Mouse (Mus musculus) mature B cell (primary cell): ENCODE measurements around the gene Nt5c2.

Experiments used
- in situ Hi-C: fragments of 300-500 bp; cut with MboI; formaldehyde crosslinking; loops from 2 replicates; pipeline ENCODE4 v1.14.3; 2019

Nt5c2 gene

DNA sequence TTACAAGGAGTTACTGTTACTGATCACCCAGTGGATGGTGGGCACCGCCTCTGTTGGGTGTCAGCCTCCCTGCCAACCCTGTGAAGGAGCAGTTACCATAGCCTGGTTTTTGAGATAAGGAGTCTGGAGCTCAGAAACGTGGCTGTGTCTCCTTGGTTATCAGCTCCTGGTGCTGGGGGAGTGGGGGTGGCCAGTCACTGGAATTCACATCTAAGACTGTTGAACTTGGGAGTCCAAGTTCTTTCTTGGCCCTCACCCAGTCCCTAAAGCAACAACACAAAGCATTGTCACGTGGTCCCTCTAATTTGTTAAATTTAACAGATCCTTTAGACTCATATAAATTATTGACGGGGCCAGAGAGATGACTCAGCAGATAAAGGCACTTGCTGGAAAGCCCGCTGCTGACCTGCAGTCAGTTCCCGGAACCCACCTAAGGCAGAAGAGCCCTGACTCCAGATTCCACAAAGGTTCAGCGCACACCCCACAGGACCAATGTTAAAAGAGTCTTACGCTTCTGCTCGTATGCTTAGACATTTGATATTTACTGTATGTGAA lies 165.4 kb downstream of the Nt5c2 start:
- in situ Hi-C loops, result no loop called here

DNA sequence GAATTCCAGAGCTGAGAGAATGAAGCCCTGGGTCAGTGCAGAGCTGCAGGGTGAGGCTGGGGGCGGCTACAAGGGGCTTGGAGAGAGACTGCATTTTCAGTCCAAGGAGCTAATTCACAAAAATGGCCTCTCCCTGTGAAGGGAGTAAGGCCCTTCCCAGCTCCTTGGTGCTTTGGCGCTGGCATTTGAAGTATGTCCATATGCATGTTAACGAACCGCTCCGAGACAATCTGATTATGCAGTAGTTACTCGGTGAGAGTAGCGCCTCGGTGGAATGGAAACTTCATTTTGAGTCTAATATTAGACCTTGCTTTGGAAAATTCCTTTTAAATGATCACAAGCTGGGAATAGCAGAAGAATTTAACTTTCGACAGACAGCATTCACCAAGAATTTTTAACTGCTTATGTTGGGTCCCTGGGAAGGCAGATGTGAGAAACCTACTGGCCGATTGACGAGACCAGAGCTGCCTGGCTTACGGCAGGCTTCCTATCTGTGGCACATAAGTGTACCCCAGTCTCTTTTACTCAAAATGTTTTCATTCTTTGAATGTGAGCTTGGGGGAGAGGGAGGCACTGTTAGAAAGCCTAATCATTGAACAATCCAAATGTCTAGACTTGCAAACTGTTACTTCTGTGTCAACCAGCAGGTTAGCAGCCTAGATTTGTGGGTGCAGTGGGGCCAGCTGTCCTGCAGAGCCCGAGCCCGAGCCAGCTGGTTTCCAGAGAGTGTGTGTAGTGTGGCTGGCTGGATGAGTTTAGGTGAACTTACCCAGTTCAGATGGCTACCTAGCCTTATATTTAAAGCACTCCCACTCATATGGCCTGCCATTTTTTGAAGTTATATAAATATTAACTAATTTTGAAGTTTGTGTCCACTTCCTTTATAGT lies 166.3 kb downstream of the Nt5c2 start:
- in situ Hi-C loops, result no loop called here

- in situ Hi-C loops, result no loop called here
Observed at GRCm38 (mm10) chr19:46846459-46846858, 168.5 kb downstream of the Nt5c2 start.

DNA sequence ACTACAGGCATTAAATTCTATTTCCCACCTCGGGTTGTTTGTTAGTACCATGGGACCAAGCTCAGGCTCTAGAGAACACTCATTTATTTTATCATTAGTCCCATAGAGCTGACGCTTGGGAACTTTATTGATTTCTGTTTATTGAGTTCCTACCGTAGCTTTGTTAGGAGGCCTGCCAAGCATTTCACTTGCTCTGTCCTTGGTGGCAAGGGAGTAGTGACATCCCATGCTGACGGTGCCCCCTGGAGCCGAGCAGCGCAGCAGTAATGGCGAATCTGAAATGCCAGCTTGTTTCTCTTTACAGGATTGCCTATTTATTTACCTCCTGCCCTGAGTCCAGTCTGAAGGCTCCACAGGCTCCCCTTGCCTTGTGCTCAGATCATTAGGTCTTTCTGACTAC lies 168.9 kb downstream of the Nt5c2 start:
- in situ Hi-C loops, result no loop called here

DNA sequence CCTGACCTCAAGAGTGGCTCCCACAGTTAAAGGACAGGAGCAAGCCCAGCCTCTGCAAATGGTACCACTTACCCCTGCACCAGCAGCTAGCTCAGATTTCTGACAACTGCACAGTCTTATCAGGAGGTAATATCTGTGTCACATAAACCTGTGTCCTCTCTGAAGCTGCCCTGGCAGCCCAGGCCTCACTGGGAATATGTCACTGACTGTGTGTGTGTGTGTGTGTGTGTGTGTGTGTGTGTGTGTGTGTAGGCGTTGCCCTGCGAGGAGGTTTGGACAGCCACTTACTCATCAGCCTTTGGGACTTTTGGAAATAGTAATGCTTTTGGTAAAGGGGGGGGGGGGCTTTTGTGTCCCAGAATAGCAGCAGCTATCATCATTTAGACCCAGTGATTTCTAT lies 171.9 kb downstream of the Nt5c2 start:
- in situ Hi-C loops, result no loop called here

DNA sequence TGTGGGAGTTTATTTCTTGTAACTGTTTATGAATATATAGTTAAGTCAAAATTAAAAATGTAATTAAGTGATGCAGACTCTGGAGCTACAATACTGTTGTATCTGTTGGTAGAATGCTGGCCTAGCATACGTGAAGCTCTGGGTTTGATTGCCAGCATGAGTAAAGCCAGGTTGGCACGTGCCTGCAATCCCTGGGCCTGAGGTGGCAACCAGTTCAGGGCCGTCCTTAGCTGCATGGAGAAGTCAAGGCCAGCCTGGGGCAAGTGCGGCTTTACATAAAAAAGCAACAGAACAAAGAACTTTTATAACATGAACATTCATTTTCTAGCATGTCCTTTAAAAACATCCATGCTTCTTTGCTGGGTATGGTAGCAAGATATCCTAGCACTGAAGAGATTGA lies 173.9 kb downstream of the Nt5c2 start:
- in situ Hi-C loops, result no loop called here

DNA sequence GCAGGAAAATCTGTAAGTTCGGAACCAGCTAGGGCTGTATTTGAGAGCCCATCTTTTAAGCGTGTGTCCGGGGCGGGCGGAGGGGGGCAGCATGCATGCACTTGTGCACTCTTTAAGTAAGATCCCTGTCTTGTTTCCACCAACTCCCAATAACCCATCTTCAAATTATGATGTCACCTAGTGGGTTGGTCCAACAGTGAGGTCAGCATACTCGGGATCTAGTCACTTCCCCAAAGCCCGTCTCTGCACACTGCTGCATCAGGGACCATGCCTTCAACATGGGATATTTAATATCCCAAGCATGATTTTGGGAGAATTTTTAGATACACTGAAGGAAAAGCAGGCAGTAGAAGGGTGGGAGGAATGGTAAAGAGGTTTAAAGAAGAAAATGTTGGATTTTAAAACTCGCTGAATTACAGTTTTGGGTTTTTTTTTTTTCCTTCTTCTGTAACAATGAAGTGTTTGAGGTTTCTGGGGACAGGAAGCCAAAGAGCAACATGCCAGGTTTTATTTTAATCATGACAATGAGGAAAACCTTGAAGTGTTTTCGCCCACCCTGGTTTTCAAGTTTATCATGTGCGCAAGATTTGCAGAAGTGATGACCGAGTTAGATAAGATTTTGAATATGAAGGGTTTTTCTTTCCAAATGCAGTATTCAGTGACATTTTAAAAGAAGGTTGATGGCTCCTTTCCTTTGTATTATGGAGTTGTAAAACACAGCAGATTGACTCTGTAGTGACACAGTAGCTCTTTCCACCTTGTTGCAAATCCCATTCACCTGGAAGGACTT lies 177.5 kb downstream of the Nt5c2 start:
- in situ Hi-C loops, result no loop called here

- in situ Hi-C loops, result no loop called here
Observed at GRCm38 (mm10) chr19:46836085-46836484, 178.9 kb downstream of the Nt5c2 start.

DNA sequence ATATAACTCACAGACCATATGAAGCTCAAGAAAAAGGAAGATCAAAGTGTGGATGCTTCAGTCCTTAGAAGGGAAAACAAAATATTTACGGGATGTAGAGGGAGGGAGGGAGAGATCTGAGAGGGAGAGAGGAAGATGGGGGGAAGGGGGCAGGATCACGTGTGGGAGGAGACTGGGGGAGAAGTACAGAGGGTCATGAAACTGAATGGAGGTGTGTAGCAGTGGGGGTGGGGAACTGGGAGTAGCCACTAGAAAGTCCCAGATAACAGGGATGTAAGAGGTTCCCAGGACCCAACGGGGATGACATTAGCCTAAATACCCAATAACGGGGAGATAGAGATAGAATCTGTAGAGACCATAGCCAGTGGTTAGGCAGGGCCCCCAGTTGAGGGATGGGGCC lies 179.6 kb downstream of the Nt5c2 start:
- in situ Hi-C loops, result no loop called here

GRCm38 (mm10) chr19:46834301-46834700 lies 180.7 kb downstream of the Nt5c2 start:
- in situ Hi-C loops, result no loop called here
